Mouse (Mus musculus) kidney, embryonic 16.5 days (tissue): ENCODE results near the gene Glis3. TPM values are rescaled to one million over a fixed set of nuclear protein-coding genes. Genes with fewer than 3 reads are reported as not detected.

Source experiments
- ATAC-seq: fragments of 200-750 bp; cut with Nextera tagmentation; 2 replicates; pipeline ENCODE4 v1.8.0; 2017; ENCODE audit warnings: moderate TSS enrichment; ENCODE audit not compliant: low FRiP score, low TSS enrichment
- H3K27ac ChIP-seq: fragments of 300-500 bp; sonication (generic); 2 replicates; pipeline ENCODE4 v1.5.1; 2014; ENCODE audit warnings: low read length
- H3K27me3 ChIP-seq: fragments of 300-500 bp; sonication (generic); 2 replicates; pipeline ENCODE4 v1.6.1; 2014; ENCODE audit warnings: low read length, control low read depth, mixed read lengths; ENCODE audit not compliant: insufficient read depth
- H3K36me3 ChIP-seq: fragments of 300-500 bp; sonication (generic); 2 replicates; pipeline ENCODE4 v1.6.1; 2014; ENCODE audit warnings: low read length, control low read depth, mixed read lengths; ENCODE audit not compliant: insufficient read depth
- H3K4me1 ChIP-seq: fragments of 300-500 bp; sonication (generic); 2 replicates; pipeline ENCODE4 v1.6.1; 2014; ENCODE audit warnings: low read length, control low read depth, mixed read lengths; ENCODE audit not compliant: insufficient read depth
- H3K4me2 ChIP-seq: fragments of 300-500 bp; sonication (generic); replicated peaks from 2 replicates; pipeline ENCODE4 v1.6.1; 2014; ENCODE audit warnings: low read depth, low read length
- H3K4me3 ChIP-seq: fragments of 300-500 bp; sonication (generic); 2 replicates; pipeline ENCODE4 v1.5.1; 2014; ENCODE audit warnings: mild to moderate bottlenecking, low read length
- H3K9ac ChIP-seq: fragments of 300-500 bp; sonication (generic); replicated peaks from 2 replicates; pipeline ENCODE4 v1.6.1; 2014; ENCODE audit warnings: low read length
- H3K9me3 ChIP-seq: fragments of 300-500 bp; sonication (generic); 2 replicates; pipeline ENCODE4 v1.6.1; 2016; ENCODE audit warnings: low read length, control low read depth
- WGBS: fragments of 180-500 bp; shearing (Covaris S2); extraction: QIAGEN DNeasy Blood & Tissue Kit; methylation state at CpG from one replicate; pipeline ENCODE4 v1.1.7; 2014; 5-methylcytosine and 5-hydroxymethylcytosine counted together
- polyA plus RNA-seq: library from polyadenylated mRNA; unstranded; fragments of >200 nt; fragmentation: Nextera tagmentation; extraction: Ambion mirVana; gene quantifications from 2 replicates; pipeline ENCODE4 v1.2.1, GENCODE M21; 2015

Gene Glis3
- polyA plus RNA-seq, 1 experiment from 2014 or later = 9.0 TPM

DNA sequence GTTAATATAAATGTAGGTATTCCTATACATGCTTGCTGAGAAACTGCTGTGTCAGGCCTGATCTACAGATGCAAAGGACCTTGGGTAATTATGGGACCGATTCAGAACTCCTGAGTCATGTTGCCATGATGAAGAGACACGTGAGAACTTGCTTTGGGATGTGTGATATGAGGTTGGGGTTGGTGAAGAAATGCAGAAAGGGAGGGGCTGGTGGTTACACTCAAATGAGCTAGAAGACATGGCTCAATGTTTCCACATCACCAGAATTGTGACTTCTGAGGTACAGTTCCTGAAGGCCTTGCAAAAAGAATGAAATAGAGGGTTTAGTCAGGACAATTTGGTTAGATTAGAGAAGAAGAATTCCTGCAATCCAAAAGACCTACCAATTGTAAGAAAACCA lies 405.4 kb downstream of the Glis3 start:
- Histone ChIP-seq H3K4me2 (no peak overlapping the region), H3K4me3 (no peak overlapping the region), H3K36me3 (no peaks in the 10 kb centered on the region), H3K9me3 (no peaks in the 10 kb centered on the region), H3K27me3 (no peaks in the 10 kb centered on the region), H3K27ac (no peak overlapping the region), H3K4me1 (no peaks in the 10 kb centered on the region), H3K9ac (no peak overlapping the region)
- no peak for ATAC-seq
- 77% methylated on average over 2 of the region's 2 CpGs for WGBS

- 84% methylated on average over 4 of the region's 4 CpGs for WGBS
Observed at GRCm38 (mm10) chr19:28273946-28274345, 405.9 kb downstream of the Glis3 start.

DNA sequence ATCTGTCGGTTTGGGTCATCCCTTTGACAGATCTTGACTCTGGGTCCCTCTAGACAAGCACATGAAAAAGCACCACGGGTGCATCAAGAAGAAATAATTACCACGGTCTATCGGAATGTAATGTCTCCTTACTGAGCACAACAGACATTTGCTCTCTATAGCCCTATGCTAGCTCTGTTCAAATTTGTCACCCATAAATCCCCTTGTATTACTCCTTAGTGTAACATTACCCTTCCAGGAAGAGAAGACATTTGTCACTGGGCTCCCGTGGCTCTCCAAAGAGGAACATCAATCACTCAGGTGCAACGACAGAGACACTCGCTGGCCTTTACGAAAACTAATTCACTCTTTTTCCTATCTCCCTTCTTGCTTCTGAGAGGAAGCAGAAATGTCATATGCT lies 413.0 kb downstream of the Glis3 start:
- Histone ChIP-seq H3K9ac (no peak overlapping the region), H3K27ac (no peak overlapping the region), H3K27me3 (no peaks in the 10 kb centered on the region), H3K9me3 (no peaks in the 10 kb centered on the region), H3K4me3 (no peak overlapping the region), H3K4me2 (no peak overlapping the region), H3K4me1 (no peaks in the 10 kb centered on the region), H3K36me3 (no peaks in the 10 kb centered on the region)
- WGBS = 30% methylated on average over 8 of the region's 8 CpGs
- no peak for ATAC-seq

More at GRCm38 (mm10) chr19:28273946-28274345, 405.9 kb downstream of the Glis3 start:
- no peak overlapping the region for H3K4me3 ChIP-seq
- no peak overlapping the region for H3K27ac ChIP-seq
- H3K27me3 ChIP-seq = no peaks in the 10 kb centered on the region
- H3K9ac ChIP-seq = no peak overlapping the region
- H3K9me3 ChIP-seq = no peaks in the 10 kb centered on the region
- H3K4me1 ChIP-seq = no peaks in the 10 kb centered on the region
- no peaks in the 10 kb centered on the region for H3K36me3 ChIP-seq
- ATAC-seq = no peak
- no peak overlapping the region for H3K4me2 ChIP-seq

DNA sequence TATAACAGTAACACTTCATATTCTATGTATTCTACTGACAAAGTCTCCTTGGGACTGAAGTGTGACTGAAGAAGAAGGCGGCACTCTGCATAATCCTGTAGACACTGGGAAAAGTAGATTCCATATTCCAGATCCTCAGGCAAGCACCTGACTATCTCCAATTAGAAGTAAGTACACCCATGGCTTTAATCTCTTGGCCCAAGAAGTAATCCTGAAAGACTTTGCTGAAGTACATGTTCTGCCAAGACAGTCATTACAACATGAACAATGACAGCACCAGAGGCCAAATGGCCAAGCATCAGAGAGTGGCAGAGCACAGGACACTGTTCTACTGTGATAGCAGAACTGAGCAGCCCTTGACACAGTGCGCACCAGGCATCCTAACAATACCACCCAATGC lies 414.1 kb downstream of the Glis3 start:
- no peaks in the 10 kb centered on the region for H3K4me1 ChIP-seq
- no peak for ATAC-seq
- H3K36me3 ChIP-seq = no peaks in the 10 kb centered on the region
- WGBS = 96% methylated on average over 2 of the region's 2 CpGs
- H3K4me3 ChIP-seq = no peak overlapping the region
- no peaks in the 10 kb centered on the region for H3K27me3 ChIP-seq
- no peak overlapping the region for H3K9ac ChIP-seq
- no peak overlapping the region for H3K27ac ChIP-seq
- H3K9me3 ChIP-seq = no peaks in the 10 kb centered on the region
- no peak overlapping the region for H3K4me2 ChIP-seq

DNA sequence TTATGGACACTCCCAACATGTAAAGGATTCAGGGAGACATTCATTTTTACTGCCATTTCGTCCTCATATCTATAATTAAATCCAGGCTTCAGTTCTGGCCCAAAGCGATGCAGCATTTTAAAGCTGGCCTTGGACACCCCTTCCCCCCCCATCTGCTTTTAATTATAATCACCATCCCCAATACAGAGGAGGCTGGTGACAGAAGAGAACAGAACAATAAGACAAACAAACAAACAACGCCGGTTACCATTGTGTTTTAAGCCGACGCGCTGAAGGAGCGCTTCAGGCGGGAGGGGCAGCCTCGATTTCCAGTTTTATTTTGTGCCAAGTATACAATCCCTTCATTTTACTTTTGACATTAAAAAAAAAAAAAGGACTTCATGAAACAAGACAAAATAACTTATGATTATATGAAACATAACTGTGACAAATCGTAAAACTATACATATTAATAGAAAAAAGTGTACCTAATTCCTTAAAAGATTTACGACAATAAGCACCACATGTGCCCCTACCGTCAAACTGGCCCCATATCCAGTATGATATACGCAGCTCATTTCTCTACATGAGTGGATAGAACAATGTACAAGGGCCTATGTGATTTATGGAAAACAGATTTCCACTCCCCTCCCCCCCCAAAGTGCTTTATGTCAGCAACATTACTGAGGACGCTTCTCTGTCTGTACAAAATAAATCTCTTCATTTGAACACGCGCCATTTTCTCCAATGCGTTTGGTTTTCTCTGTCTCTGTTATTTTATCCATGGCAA lies 420.8 kb downstream of the Glis3 start:
- no peak for ATAC-seq

GRCm38 (mm10) chr19:28258480-28258879 lies 421.4 kb downstream of the Glis3 start:
- Histone ChIP-seq H3K36me3 (no peaks in the 10 kb centered on the region), H3K9me3 (no peaks in the 10 kb centered on the region), H3K4me2 (no peak overlapping the region), H3K27me3 (no peaks in the 10 kb centered on the region), H3K27ac (no peak overlapping the region), H3K4me1 (no peaks in the 10 kb centered on the region), H3K4me3 (no peak overlapping the region), H3K9ac (no peak overlapping the region)
- WGBS = 63% methylated on average over 3 of the region's 3 CpGs
- no peak for ATAC-seq

More for the DNA sequence above, 420.8 kb downstream of the Glis3 start:
- H3K27ac ChIP-seq = no peak overlapping the region
- 68% methylated on average over 18 of the region's 18 CpGs for WGBS
- no peak overlapping the region for H3K4me3 ChIP-seq
- no peaks in the 10 kb centered on the region for H3K4me1 ChIP-seq
- no peaks in the 10 kb centered on the region for H3K27me3 ChIP-seq
- H3K36me3 ChIP-seq = no peaks in the 10 kb centered on the region
- H3K9ac ChIP-seq = no peak overlapping the region
- no peaks in the 10 kb centered on the region for H3K9me3 ChIP-seq
- H3K4me2 ChIP-seq = no peak overlapping the region

GRCm38 (mm10) chr19:28247345-28247744 lies 432.5 kb downstream of the Glis3 start:
- no peaks in the 10 kb centered on the region for H3K4me1 ChIP-seq
- 87% methylated on average over 7 of the region's 7 CpGs for WGBS
- ATAC-seq = no peak

DNA sequence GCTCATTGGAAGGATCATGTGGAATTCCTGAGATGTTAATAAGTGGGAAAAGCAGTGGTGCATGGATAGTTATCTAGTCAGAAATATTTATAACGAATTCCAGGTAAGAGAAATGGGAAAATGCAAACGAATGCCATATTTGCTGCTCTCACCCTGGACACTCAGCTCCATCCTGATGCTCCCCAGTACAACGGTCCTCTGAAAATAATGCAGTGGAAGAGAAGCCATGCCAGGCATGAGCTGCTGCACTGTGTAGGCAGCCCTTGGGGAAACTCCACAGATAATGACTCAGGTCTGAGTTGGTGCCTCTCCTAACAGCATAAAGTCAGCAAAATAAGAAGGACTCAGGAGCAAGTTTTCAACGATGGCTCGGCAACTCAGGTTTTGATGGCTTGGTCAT lies 433.7 kb downstream of the Glis3 start:
- H3K4me1 ChIP-seq = no peaks in the 10 kb centered on the region
- H3K9me3 ChIP-seq = no peaks in the 10 kb centered on the region
- no peaks in the 10 kb centered on the region for H3K36me3 ChIP-seq
- WGBS = 85% methylated on average over 5 of the region's 5 CpGs
- H3K4me3 ChIP-seq = no peak overlapping the region
- no peaks in the 10 kb centered on the region for H3K27me3 ChIP-seq
- no peak overlapping the region for H3K27ac ChIP-seq
- H3K4me2 ChIP-seq = no peak overlapping the region
- ATAC-seq = no peak
- H3K9ac ChIP-seq = no peak overlapping the region

More at GRCm38 (mm10) chr19:28247345-28247744, 432.5 kb downstream of the Glis3 start:
- no peaks in the 10 kb centered on the region for H3K27me3 ChIP-seq
- H3K4me3 ChIP-seq = no peak overlapping the region
- H3K9ac ChIP-seq = no peak overlapping the region
- no peak overlapping the region for H3K27ac ChIP-seq
- H3K9me3 ChIP-seq = no peaks in the 10 kb centered on the region
- H3K36me3 ChIP-seq = no peaks in the 10 kb centered on the region
- no peak overlapping the region for H3K4me2 ChIP-seq

DNA sequence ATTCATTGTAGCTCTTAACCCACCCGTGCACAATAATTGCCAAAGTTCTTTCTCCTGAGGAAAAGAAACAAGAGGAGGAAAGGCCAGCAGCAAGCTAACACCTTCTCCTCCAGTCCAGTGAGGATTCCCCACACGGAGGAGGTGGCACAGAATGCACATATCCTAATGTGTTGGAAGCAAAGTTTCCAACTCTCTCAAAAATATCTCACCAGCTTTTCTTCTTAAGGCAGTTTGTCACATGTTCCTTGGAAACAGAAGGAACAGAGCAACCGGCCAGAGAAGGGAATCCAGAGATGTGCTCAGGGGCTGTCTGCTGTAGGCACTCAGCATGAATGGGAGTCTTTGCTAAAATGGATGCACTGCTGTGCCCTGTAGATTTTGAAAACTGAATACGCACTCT lies 441.8 kb downstream of the Glis3 start:
- Histone ChIP-seq H3K4me3 (no peak overlapping the region), H3K9ac (no peak overlapping the region), H3K4me2 (no peak overlapping the region), H3K27me3 (no peaks in the 10 kb centered on the region), H3K36me3 (no peaks in the 10 kb centered on the region), H3K4me1 (no peaks in the 10 kb centered on the region), H3K27ac (no peak overlapping the region), H3K9me3 (no peaks in the 10 kb centered on the region)
- WGBS = 83% methylated on average over 4 of the region's 4 CpGs
- ATAC-seq = no peak

GRCm38 (mm10) chr19:28237621-28238020 lies 442.3 kb downstream of the Glis3 start:
- H3K27me3 ChIP-seq = no peaks in the 10 kb centered on the region
- no peak overlapping the region for H3K27ac ChIP-seq
- no peak overlapping the region for H3K4me3 ChIP-seq
- WGBS = 94% methylated on average over 2 of the region's 2 CpGs
- H3K4me1 ChIP-seq = no peaks in the 10 kb centered on the region
- no peak overlapping the region for H3K4me2 ChIP-seq
- no peaks in the 10 kb centered on the region for H3K9me3 ChIP-seq
- no peaks in the 10 kb centered on the region for H3K36me3 ChIP-seq
- no peak for ATAC-seq
- H3K9ac ChIP-seq = no peak overlapping the region
